Mouse (Mus musculus): ENCODE data around the gene Fxn.
A peak's percentile ranks its signal among the peaks of the same experiment; 100 is the strongest.

Gene Fxn

DNA sequence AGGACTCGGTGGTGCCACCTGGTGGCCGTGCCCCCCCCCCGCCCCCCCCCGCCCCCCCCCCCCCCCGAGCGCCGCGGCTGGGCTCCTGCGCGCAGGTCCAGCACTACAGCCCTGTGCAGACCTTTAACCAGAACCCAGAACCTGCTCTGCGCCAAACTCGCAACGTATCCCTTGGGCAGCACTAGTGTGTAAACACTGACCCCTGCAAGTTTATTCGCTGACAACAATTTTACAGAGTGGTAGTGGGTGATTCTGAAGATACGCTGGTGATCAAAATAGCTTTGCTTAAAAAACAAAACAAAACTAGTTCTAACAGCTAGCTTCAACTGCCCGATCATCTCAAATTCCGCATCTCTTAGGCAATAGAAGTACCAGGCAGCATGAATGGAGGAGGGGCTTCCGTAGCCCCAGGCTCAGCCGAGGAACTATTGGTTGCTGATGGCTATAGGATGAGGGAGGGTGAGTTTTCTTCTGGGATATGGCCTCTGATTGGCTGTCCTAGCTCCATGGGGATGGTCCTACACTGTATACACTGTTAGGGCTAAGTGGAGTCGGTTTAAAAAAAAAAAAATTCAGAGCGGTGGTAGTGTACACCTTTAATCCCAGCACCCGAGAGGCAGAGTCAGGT lies at the start of gene Fxn:
TSS of gene Fxn (minus strand) at position 5 of the 628 bp plus-strand sequence.
- DNase-seq (ENCODE audit: low read depth, low spot score), result peak; percentile 98

DNA sequence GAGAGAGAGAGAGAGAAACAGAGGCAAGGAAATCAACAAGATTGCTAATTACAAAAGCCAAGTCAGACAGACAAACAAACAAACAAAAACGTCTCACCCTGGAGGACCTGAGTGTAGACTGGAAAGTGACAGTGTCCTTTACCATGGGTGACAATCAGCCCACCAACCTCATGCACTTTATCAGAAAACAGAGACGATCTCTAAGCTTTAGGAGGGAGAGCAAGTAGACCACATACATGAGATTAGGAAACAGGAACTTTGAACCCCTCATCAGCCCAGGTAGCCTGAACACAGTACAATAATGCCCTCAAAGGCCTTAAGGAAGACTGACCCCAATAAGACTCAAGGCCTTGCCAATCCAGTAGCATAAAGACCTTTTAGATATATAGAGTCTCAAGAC lies 47.5 kb upstream of the Fxn start:
- no peak for DNase-seq (ENCODE audit: low read depth, low spot score)

DNA sequence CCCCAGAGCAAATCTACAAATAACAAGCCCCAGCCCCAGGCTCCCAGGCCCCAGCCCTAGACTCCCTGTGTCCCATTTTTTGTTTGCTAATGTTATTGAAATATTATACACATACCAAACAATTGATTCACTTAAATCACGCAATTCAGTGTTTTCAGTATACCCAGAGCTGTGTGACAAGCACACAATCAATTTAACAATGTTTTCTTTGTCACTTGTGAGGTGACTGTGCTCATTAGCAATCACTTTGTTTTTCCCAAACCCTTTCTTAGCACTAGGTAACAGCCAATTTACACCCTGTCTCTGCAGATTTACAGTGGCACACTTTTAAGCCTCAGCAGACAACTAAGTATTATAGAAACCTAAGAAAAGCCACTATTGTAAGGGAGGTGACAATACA lies 46.6 kb upstream of the Fxn start:
- DNase-seq (ENCODE audit: low read depth, low spot score), result no peak

DNA sequence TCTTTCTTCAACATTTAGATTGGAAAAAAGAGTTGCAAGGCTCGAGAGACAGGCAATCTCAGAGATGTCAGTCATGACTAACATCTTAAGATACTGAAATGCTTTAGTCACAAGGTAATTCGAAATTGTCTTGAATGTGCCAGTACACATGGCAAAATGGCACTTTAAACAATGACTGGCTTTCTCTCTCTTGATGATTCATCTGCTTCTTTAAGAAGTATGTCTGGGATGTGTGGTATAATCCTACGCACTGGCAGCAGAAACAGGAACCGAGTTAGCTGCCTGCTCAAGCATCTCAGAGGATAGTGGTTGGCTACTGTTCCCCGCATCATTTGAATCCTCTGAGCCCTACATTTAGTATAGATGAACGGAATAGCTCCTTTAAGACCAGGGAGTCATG lies 45.3 kb upstream of the Fxn start:
- DNase-seq (ENCODE audit: low read depth, low spot score), result no peak

DNA sequence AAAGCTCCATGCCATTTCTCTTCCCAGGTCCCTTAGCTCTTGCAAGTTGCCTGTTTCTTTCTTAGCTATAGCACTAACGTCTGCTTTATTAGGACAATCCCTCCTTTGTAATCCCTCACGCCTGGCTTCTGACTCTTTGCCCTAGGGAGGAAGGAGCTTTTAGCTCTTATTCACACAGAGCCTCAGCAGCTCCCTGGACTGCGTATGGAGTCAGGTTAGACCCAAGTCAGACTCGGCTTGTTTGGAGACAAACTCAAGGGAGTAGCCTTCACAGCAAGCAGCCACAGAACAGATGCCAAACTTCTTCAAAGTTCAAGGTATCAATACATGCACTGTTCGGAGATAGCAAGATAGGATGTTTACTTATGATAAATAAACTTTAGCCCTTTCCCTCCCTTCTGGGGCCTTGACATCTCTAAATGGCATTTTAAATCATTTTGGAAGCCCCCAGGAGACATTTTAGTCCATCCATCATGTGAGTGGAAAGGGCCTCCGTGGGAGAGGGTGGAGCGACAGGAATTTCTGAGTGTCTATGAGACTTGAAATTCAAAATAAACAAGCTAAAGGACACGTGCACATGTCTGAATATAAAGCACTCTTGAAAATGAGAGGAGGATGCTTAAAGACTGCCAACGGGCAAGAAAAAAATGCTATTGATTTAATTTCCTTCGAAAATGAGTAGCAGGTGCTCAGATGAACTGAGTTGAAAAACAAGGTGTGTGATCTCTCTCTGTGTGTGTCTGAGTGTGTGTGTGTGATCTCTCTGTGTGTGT lies 43.6 kb upstream of the Fxn start:
- no peak for DNase-seq (ENCODE audit: low read depth, low spot score)

DNA sequence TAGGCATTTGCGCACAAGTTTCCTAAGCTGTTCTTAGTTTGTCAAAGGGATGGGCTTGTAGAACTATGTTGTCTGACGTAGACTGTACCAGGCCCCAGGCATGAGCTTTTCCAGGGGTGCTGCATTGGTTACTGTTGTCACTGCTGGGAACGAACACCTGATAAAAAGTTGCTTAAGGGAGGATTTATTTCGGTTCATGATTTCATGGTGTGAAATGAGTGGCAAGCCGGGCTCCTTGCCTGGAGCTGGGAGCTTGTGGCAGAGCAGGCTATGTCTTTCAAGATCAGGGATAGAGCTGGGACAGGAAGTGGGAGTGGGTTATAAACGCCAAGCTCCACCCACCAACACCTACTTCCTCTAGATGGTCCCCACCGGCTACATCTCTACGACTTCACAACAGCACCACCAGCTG lies 41.5 kb upstream of the Fxn start:
- no peak for DNase-seq (ENCODE audit: low read depth, low spot score)

DNA sequence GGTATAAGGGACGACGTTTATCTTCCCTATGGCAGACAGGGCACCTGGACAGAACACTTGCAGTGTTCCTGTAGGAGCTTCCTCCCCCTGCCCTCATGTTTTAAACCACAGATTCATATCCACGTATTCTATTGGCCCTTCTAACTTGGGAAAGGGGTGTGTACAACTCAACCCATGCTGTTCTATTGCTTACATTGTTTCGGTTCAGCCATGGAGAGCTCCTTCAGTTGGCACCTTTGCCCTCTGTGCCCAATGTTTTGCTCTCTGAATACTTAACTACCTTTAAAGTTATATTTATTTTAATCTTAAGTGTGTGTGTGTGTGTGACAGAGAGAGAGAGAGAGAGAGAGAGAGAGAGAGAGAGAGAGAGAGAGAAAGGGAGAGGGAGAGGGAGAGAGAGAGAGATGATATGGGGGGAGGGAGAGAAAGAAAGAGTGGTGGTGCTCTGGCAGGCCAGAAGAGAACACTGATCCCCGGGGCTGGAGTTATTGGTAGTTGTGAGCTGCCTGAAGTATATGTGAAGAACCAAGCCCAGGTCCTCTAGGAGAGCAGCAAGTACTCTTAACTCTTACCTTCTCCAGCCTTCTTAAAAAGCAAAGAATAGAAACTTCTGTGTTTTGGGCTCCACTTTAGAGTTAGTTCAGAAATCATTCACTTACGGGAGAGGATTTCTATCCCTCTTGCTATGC lies 41.0 kb upstream of the Fxn start:
- DNase-seq (ENCODE audit: low read depth, low spot score), result no peak

DNA sequence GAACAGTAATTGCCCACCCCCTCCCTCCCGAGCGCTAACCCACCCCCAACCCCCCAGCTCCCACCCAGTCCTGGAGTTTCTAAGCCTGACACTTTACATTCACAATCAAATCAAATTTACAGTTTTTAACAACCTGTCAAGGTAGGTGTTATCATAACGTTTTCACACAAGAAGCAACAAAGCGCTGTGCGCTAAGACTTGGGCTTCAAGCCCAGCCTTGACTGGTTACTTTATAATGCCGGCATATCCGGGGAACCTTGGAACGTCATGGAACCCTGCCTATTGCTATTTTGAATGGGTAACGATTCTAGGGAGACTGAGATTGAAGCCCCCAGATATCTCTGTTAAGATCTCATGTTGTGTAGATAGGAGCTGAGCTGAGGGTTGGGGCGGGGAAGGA lies 37.8 kb upstream of the Fxn start:
- no peak for DNase-seq (ENCODE audit: low read depth, low spot score)

DNA sequence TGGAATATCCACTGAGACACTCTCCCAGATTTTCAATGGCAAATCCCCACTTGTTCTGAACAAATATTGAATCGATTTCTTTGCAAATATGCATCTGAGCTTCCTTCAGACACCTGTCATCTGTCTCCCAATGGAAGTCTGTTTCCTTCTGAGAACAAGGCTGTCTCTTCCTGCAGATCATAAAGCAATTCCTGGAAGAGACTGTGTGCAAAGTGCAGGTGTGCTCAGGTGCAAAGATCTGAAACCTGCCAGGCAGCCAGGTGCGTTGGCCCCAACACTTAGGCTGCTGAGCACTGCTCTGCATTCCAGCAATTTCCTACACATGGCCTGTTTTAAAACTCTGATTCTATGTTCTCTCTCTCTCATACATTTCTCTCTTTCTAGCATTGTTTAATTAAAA lies 37.3 kb upstream of the Fxn start:
- DNase-seq (ENCODE audit: low read depth, low spot score), result no peak

DNA sequence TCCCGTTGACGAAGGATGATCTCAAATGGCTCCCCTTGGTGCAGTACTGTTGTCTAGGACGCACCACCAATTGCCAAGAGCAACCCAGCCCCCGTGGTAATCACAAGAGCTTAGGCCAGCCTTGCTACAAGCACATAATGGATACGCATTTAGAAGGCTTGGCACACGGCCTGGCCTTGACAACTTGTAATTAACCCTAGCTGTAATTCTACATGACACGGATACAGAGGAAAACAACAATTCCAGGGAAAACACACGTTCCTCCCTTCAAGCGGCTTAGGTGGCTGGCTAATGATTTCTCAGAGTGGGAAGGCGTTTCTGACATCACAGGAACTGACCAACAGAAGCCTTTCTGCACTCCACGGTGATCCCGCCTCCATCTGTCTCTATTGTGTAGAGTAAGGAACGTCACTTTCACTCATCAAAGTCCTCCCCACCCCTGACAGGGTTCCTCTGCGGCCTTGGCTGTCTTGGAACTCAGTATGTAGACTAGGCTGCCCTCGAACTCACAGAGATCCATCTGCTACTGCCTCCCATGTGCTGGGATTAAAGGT lies 36.7 kb upstream of the Fxn start:
- no peak for DNase-seq (ENCODE audit: low read depth, low spot score)

DNA sequence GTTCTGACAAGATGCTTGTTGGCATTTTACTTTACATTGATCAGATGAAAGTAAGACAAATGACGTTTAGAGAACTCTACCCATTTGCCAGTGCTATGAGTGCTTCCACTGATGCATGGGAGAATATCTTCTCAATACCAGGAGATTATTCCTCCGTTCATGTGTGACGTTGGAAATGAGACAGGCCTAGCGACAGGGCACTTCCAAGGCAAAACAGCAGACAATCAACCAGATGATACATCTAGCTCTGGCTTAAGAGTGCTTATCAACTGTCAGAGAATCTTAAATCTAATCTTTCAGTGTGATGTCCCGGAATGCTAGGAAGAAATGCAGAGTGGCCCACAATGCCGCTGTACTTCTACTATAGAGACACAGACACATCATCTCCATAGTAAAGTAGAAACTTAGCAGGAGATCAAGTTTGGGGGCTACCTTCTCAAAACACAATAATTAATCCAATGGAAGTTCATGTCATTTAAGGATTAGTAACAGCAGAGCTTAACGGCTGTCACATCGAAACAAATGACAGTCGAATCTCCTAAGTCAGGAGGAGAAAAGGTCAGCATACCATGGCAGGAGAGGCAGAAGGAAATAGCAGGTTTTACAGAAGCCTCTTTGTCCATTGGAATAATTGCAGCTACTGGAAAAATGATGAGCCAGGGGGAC lies 35.8 kb upstream of the Fxn start:
- no peak for DNase-seq (ENCODE audit: low read depth, low spot score)

DNA sequence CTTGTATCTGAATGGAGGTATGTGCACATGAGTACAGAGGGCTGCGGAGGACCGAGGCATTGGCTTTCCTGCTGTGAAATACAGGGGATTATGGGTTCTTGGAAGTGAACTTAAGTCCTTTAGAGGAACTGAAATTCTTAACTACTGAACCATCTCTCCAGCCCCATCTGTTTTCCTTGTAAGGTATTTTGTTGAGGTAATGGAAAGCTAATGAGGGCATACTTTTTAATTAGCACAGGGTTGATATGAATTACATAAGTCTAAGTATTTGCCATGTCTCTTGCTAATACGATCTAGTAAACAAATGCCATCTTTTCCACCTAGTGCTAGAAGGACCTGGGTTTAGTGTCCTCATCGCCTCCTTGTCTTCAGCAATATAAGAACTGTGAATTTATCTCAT lies 34.8 kb upstream of the Fxn start:
- no peak for DNase-seq (ENCODE audit: low read depth, low spot score)

DNA sequence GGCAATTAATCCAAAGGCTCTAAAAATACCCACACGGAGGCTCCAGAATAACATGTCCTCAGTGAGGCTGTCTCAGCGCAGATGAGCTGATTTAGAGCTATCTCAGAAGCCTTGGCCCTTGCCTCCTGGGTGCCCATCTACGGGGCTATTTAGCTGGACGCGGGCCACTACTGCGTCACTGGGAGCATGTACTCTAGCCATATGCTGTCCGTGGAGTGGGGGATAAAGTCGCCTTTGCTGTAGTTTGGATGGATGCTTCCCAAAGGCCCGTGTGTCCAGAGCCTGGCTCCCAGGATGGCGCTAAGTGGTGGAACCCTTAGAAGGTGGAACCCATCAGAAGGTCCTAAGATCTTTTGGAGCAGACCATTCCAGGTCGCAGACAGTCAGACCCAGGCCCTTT lies 34.3 kb upstream of the Fxn start:
- no peak for DNase-seq (ENCODE audit: low read depth, low spot score)

DNA sequence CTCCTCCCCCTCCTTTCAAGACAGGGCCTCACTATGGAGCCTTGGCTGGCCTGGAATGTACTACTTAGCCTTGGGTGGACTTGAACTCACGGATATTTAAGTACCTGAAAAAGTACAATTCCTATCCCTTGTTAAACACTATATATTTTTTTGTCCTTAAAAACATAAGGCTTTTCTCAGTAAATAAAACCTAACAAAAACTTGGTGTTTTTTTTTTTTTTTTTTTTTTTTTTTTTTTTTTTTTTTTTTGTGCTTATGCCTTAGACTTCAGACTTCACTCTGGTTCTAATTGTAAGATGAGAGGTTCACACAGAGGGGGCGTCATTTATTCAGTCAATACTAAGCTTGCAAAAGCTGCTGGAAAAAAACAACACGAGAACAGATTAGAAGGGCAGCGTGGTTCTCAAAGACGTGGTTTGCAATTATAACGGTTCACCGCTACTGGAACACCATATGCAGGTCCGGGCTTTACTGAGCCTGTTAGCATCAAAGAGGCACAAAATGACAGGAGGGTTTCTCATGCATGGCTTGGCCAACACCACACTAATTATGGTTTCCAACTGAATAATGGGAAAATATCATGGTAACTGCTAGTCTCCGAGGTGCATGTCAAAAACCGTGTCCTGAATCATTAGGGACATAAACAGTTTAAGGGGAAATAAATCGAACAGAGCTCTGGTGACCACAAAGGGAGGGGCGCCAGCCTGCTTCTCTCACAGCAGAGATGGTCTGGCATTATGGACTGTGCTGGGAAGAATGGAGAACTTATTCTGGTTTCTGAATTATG lies 32.3 kb upstream of the Fxn start:
- DNase-seq (ENCODE audit: low read depth, low spot score), result no peak

DNA sequence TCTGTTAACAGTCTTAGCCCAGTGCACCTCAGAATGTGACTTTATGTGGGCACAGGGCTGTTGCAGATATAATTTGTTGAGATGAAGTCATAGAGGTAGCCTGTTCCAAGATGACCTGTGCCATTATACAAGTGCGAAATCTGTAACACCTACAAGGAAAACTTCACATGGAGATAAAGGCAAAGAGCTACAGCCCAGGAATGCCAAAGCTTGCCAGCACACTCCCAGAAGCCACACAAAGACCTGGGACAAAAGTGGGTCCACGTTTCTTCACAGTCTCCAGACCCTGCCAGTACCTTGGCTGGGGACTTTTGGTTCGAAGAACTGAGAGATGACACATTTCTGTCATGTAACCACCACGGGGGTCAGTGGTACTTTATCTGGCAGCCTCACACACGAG lies 31.6 kb upstream of the Fxn start:
- no peak for DNase-seq (ENCODE audit: low read depth, low spot score)

DNA sequence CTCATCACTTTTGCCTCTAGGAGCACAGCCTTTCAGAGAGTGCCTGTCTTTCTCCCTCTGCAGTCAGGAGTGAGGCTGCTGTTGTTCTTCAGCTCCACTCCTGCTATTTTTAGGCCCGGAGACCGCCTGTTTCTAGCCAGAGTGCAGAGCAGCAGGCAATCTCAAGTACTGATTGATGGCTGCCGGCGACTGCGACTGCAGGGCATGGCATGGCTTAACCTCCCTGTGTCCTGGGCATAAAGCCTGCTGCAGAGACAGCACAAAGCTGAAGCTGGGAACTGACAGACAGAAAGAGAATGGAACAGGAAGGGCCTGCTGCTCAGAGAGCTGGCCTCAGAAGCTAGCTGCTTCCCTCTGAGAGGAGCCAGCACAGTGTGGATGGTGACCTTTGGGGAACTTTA lies 27.9 kb upstream of the Fxn start:
- no peak for DNase-seq (ENCODE audit: low read depth, low spot score)

DNA sequence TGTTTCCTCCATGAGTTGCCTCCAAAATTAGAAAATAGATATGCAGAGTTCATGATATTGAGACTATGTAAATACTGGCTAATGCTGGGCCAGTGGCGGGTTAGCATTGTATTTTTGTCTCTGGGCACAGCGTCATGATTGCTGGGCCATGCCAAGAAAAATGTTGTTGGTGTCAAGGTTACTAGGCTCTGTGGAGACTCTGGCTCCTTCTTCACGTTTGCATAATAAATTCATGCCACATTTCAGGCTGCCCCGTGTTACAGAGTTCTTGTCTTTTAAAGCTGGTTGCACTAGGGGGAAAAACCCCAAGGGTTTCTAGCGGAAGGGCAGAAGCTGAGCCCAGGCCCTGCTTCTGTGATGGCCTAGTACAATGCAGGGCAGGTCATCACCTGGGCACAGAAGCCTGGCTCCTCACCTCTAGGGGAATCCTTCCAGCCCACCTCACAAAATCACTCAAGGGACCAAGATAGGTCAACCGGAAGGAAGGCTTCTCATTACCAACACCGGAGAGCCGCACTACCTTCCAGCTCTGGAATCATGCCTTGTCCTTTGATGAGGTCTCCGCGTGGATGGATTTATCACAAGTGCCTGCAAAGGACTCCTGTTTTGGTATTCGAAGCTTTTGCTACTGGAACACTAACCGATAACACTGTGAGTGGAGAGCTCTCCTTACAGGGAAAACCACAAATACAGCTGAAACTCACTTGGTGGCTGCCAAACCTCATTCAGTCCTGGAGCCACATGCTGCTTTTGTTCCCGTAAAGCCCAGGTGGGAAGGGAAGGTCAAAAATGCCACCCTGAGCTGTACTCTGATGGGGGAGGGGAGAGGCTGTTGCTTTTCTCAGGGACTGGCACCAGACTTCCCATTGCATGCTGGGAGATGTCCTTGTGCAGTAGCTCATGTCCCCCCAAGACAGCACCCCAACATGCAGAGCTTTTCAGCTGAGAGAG lies 27.1 kb upstream of the Fxn start:
- no peak for DNase-seq (ENCODE audit: low read depth, low spot score)

DNA sequence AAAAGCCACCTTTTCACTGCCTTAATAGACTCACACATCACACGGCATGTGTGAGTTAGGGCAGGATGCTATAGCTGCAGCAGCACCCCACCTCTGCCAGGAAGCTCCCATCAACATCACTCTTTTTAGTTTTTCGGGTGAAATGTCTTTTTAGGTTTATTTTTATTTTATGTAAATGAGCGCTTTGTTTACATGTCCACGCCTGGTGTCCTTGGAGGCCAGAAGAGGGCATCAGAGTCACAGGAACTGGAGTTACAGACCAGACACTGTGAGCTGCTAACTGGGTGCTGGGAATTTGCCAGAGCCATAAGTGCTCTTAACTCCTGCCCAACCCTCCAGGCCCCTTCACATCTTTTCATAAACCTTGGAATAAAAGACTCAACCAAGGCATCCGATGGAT lies 25.9 kb upstream of the Fxn start:
- DNase-seq (ENCODE audit: low read depth, low spot score), result peak; percentile 34

DNA sequence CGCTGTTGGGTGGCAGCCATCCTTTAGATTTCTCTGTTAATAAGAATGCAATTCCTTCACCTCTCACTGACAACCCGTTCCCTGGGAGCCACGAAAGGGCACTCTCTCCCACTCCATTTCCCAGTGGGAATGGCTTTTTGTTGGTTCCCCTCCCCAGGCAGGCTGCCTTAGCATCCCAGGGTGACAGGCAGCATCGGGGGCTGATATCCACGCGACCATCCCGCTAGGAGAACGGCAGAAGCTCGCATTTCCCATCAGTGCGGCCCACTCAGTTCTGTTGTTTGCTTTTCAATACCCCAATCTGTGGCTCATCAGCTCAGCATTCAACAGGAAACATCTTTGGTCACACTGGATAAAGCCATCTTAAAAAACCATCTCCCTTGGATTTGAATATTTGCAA lies 21.8 kb upstream of the Fxn start:
- DNase-seq (ENCODE audit: low read depth, low spot score), result no peak

DNA sequence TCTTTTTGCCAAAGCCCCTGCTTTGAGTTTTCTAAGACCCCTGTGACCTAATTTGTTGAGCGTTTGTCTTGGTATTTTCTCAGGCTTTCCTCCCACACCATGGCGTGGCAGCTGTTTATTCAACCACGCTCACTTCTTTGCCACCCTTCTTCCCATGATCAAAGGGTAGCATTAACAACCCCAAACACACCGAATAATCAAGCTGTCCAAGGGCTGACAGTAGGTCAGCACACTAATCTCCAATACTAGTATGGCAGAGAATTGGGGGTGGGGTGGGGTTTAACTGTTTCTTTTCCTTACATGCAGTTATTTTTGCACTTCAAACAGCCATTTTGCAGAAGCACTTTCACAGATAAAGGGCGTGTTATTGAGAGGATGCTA lies 21.4 kb upstream of the Fxn start:
- DNase-seq (ENCODE audit: low read depth, low spot score), result no peak

All from ES-CJ7 (cell line).